Mouse (Mus musculus): ENCODE data around the gene Erbin. TPM values are rescaled to one million over a fixed set of nuclear protein-coding genes. Genes with fewer than 3 reads are reported as not detected.

Erbin gene
- total RNA-seq, 1 experiment: 10.6 TPM

- H3K36me3 ChIP-seq (ENCODE audit: control insufficient read depth, insufficient read depth, low read length, poor library complexity, severe bottlenecking): no peaks in the 10 kb centered on the region
- no peak overlapping the region for H3K27ac ChIP-seq (ENCODE audit: insufficient read depth, low read depth, low read length, poor library complexity, severe bottlenecking)
- in situ Hi-C loops (cut with MboI; ENCODE audit: low sequenced_read_pairs in 2 of 2, unreplicated experiment in 2 of 2): no loop called here
- no peak overlapping the region for H3K9ac ChIP-seq (ENCODE audit: insufficient read depth, low read depth, low read length, poor library complexity, severe bottlenecking)
- DNase-seq (ENCODE audit: low read depth, low spot score): peak; percentile 40
- no peaks in the 10 kb centered on the region for H3K9me3 ChIP-seq (ENCODE audit: control insufficient read depth, insufficient read depth, low read depth, low read length)
- TF ChIP-seq ZC3H11A (IDR thresholded peaks at IDR 0.05; ENCODE audit: borderline replicate concordance, low read depth, low read length): no peak
- no peak for TF ChIP-seq ZNF384 (IDR thresholded peaks at IDR 0.05; ENCODE audit: low read depth, low read length)
- TF ChIP-seq CHD2 (IDR thresholded peaks at IDR 0.05; ENCODE audit: low read depth, low read length): no peak
- TF ChIP-seq HCFC1 (IDR thresholded peaks at IDR 0.05; ENCODE audit: borderline replicate concordance, insufficient read depth, low read length): no peak
- no peak for TF ChIP-seq MAFK (IDR thresholded peaks at IDR 0.05; ENCODE audit: insufficient read depth, low read depth, low read length)
- no peak overlapping the region for H3K4me3 ChIP-seq (ENCODE audit: insufficient read depth in 1 of 2, low read depth in 1 of 2, low read length in 2 of 2, poor library complexity in 1 of 2, severe bottlenecking in 1 of 2)
- no peaks in the 10 kb centered on the region for H3K4me1 ChIP-seq (ENCODE audit: control insufficient read depth in 2 of 2, insufficient read depth in 2 of 2, low read length in 2 of 2, poor library complexity in 1 of 2)
These were observed 140.3 kb downstream of the Erbin start for GRCm38 (mm10) chr13:103779922-103780585.

- Histone ChIP-seq H3K4me3 (ENCODE audit: insufficient read depth in 1 of 2, low read depth in 1 of 2, low read length in 2 of 2, poor library complexity in 1 of 2, severe bottlenecking in 1 of 2) (no peak overlapping the region), H3K9me3 (ENCODE audit: control insufficient read depth, insufficient read depth, low read depth, low read length) (no peaks in the 10 kb centered on the region), H3K27ac (ENCODE audit: insufficient read depth, low read depth, low read length, poor library complexity, severe bottlenecking) (no peak overlapping the region), H3K36me3 (ENCODE audit: control insufficient read depth, insufficient read depth, low read length, poor library complexity, severe bottlenecking) (no peaks in the 10 kb centered on the region), H3K9ac (ENCODE audit: insufficient read depth, low read depth, low read length, poor library complexity, severe bottlenecking) (no peak overlapping the region), H3K4me1 (ENCODE audit: control insufficient read depth in 2 of 2, insufficient read depth in 2 of 2, low read length in 2 of 2, poor library complexity in 1 of 2) (0 out of 4 replicates have a peak, but pooled peaks cover 0 to 3% of the 10 kb centered on the region in 2 experiments)
- DNase-seq (ENCODE audit: low read depth, low spot score): no peak
- TF ChIP-seq CHD2 (IDR thresholded peaks at IDR 0.05; ENCODE audit: low read depth, low read length) (no peak), ZNF384 (IDR thresholded peaks at IDR 0.05; ENCODE audit: low read depth, low read length) (no peak), MAFK (IDR thresholded peaks at IDR 0.05; ENCODE audit: insufficient read depth, low read depth, low read length) (no peak), HCFC1 (IDR thresholded peaks at IDR 0.05; ENCODE audit: borderline replicate concordance, insufficient read depth, low read length) (no peak), ZC3H11A (IDR thresholded peaks at IDR 0.05; ENCODE audit: borderline replicate concordance, low read depth, low read length) (no peak)
- in situ Hi-C loops (cut with MboI; ENCODE audit: low sequenced_read_pairs in 2 of 2, unreplicated experiment in 2 of 2): no loop called here
These were observed 143.2 kb downstream of the Erbin start for GRCm38 (mm10) chr13:103777126-103777525.

- Histone ChIP-seq H3K36me3 (ENCODE audit: control insufficient read depth, insufficient read depth, low read length, poor library complexity, severe bottlenecking) (no peaks in the 10 kb centered on the region), H3K4me3 (ENCODE audit: insufficient read depth in 1 of 2, low read depth in 1 of 2, low read length in 2 of 2, poor library complexity in 1 of 2, severe bottlenecking in 1 of 2) (peak within 1 kb of the TSS; percentile 89 to 94), H3K4me1 (ENCODE audit: control insufficient read depth in 2 of 2, insufficient read depth in 2 of 2, low read length in 2 of 2, poor library complexity in 1 of 2) (0 out of 4 replicates have a peak, but pooled peaks cover 0 to 3% of the 10 kb centered on the region in 2 experiments), H3K9ac (ENCODE audit: insufficient read depth, low read depth, low read length, poor library complexity, severe bottlenecking) (peak within 1 kb of the TSS; percentile 99), H3K27ac (ENCODE audit: insufficient read depth, low read depth, low read length, poor library complexity, severe bottlenecking) (peak within 1 kb of the TSS; percentile 98), H3K9me3 (ENCODE audit: control insufficient read depth, insufficient read depth, low read depth, low read length) (no peaks in the 10 kb centered on the region)
- DNase-seq (ENCODE audit: low read depth, low spot score): peak; percentile 84
- in situ Hi-C loops (cut with MboI; ENCODE audit: low sequenced_read_pairs in 2 of 2, unreplicated experiment in 2 of 2): no loop called here
- TF ChIP-seq MAFK (IDR thresholded peaks at IDR 0.05; ENCODE audit: insufficient read depth, low read depth, low read length): no peak
- TF ChIP-seq HCFC1 (IDR thresholded peaks at IDR 0.05; ENCODE audit: borderline replicate concordance, insufficient read depth, low read length): peak; percentile 75
These were observed 146.1 kb downstream of the Erbin start, which contains the start of gene Srek1 for GRCm38 (mm10) chr13:103774119-103774757. Gene Srek1 (minus strand): TSS chr13:103774608.

- TF ChIP-seq ZNF384 (IDR thresholded peaks at IDR 0.05; ENCODE audit: low read depth, low read length): peak; percentile 95
- no peak for TF ChIP-seq HCFC1 (IDR thresholded peaks at IDR 0.05; ENCODE audit: borderline replicate concordance, insufficient read depth, low read length)
- H3K9me3 ChIP-seq (ENCODE audit: control insufficient read depth, insufficient read depth, low read depth, low read length): no peaks in the 10 kb centered on the region
- no peaks in the 10 kb centered on the region for H3K36me3 ChIP-seq (ENCODE audit: control insufficient read depth, insufficient read depth, low read length, poor library complexity, severe bottlenecking)
- H3K4me3 ChIP-seq (ENCODE audit: insufficient read depth in 1 of 2, low read depth in 1 of 2, low read length in 2 of 2, poor library complexity in 1 of 2, severe bottlenecking in 1 of 2): peak overlapping the region; percentile 89 to 94
- DNase-seq (ENCODE audit: low read depth, low spot score): peak; percentile 40
- peak overlapping the region; percentile 99 for H3K9ac ChIP-seq (ENCODE audit: insufficient read depth, low read depth, low read length, poor library complexity, severe bottlenecking)
- in situ Hi-C loops (cut with MboI; ENCODE audit: low sequenced_read_pairs in 2 of 2, unreplicated experiment in 2 of 2): no loop called here
- H3K27ac ChIP-seq (ENCODE audit: insufficient read depth, low read depth, low read length, poor library complexity, severe bottlenecking): peak overlapping the region; percentile 98
- H3K4me1 ChIP-seq (ENCODE audit: control insufficient read depth in 2 of 2, insufficient read depth in 2 of 2, low read length in 2 of 2, poor library complexity in 1 of 2): 0 out of 4 replicates have a peak, but pooled peaks cover 0 to 3% of the 10 kb centered on the region in 2 experiments
These were observed 146.8 kb downstream of the Erbin start for GRCm38 (mm10) chr13:103773407-103774118.

Measured in ES-E14 (cell line).